Mouse (Mus musculus) C2C12 (cell line): ENCODE measurements around the gene Spata13.

Experiments
- CTCF ChIP-seq: IDR thresholded peaks from one replicate; pipeline ENCODE4 v1.5.1; 2011; ENCODE audit not compliant: control insufficient read depth, insufficient read depth, insufficient read length
- USF1 ChIP-seq: IDR thresholded peaks from one replicate; pipeline ENCODE4 v1.6.1; 2011; ENCODE audit warnings: low read depth, mild to moderate bottlenecking, control low read depth, moderate library complexity

DNA sequence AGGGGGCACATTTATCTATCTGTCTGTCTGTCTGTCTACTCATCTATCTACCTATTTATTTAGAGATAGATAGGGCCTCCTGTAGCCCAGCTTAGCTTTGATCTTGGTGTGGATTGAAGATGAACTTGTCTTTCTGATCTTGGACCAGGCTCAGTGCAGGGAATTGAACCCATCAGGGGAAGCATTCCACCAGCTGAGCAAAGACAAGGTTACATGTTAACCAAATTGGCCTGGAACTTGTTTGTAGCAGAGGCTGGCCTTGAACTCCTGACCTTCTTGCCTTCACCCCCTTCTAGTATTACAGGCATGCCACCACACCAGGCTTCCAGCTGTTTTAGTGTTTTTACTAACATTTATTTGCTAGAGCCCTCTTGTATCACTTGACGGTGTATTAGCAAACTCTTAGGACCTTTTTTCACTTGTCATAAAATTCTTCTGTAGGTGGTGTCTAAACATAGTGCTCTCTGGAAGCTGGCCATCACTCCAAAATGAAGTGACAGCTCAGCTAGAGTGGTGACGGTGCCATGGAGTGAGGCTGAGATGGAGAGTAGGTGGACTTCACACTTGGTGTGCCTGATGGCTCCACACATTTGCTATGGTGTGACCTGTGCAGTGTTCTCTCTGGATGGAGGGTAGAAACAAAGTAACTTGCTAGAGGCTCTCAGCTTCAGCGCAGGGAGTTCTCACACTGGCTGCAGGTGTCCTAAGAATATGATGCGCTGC lies 163.0 kb downstream of the Spata13 start:
- TF ChIP-seq CTCF (no peak), USF1 (no peak)
